9 mouse cellular contexts compared by ENCODE assay signal in the genomic region with DNA sequence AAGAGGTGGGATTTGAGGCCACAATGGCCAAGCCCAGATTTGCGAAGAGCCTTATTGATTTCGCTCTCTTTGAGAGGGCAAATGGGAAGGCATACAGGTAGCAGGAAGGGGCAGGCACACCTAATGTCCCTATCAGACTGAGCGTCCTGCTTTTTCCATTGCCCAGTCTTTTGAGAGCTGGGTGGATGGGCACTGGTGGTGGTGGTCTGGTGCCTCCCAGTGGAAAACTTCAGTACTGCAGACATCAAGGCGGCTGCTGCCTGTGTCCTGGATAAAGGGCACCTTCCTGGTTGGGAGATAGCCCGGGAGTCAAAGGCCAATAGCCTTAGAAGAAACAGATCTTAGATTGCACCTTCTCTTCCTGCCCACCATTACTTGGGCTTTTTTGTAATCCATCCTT. TPM values are rescaled to one million over a fixed set of nuclear protein-coding genes. Genes with fewer than 3 reads are reported as not detected.
A peak's percentile ranks its signal among the peaks of the same experiment; 100 is the strongest.
DNase-seq lines count a peak whose midpoint lies in the region; ATAC-seq and TF ChIP-seq lines count a peak whose summit lies in the region.
"Had no signal": no experiment of that assay in that cellular context is flagged by ENCODE, and none has a peak within 500 bp of the region (broad histone marks: within the 10 kb centered on the region; RNA-seq: fewer than 3 reads in every experiment).

No protein-coding gene starts in this region.

- ATAC-seq in midbrain, embryonic 11.5 days (ENCODE audit: low FRiP score) = 0 out of 2 replicates have a peak, but pooled peaks have one; percentile 38

- intact Hi-C loops in heart, postnatal 25 days (cut with DNase I) = loop anchor here (2.0 to 5.0 kb wide), 5 partner anchors 135 to 535 kb away; partner anchors contain the start of gene Gas7

- H3K4me3 ChIP-seq in ES-E14 (ENCODE audit: insufficient read depth in 1 of 2, low read depth in 1 of 2, low read length in 2 of 2, poor library complexity in 1 of 2, severe bottlenecking in 1 of 2) = no peak overlapping the region
- no peak overlapping the region for H3K4me3 ChIP-seq in embryonic facial prominence, embryonic 10.5 days
- no peak overlapping the region for H3K4me3 ChIP-seq in midbrain, embryonic 11.5 days (ENCODE audit: low read depth, low read length)
- no peak overlapping the region for H3K4me3 ChIP-seq in spleen, adult 2 months (ENCODE audit: extremely low read depth, insufficient read depth, insufficient read length)
- H3K4me3 ChIP-seq: heart, embryonic 15.5 days had no signal

- peak; percentile 79; the same call in 1 of the 2 replicates for TF ChIP-seq CTCF in spleen, adult 2 months (IDR thresholded peaks at IDR 0.05; ENCODE audit: extremely low read depth, insufficient read depth, insufficient read length, insufficient replicate concordance)

- no peak overlapping the region for H3K9ac ChIP-seq in ES-E14 (ENCODE audit: insufficient read depth, low read depth, low read length, poor library complexity, severe bottlenecking)
- no peak overlapping the region for H3K9ac ChIP-seq in midbrain, embryonic 11.5 days (ENCODE audit: low read length)
- H3K9ac ChIP-seq: heart, embryonic 15.5 days had no signal

- 25% methylated on average over 5 of the region's 5 CpGs for WGBS in embryonic facial prominence, embryonic 10.5 days
- WGBS in midbrain, embryonic 11.5 days = 33% methylated on average over 5 of the region's 5 CpGs
- 43% methylated on average over 5 of the region's 5 CpGs for WGBS in spleen, adult 2 months

- H3K27me3 ChIP-seq in embryonic facial prominence, embryonic 10.5 days (replicated peaks; ENCODE audit: low read depth, poor library complexity, severe bottlenecking) = no peaks in the 10 kb centered on the region
- H3K27me3 ChIP-seq in midbrain, embryonic 11.5 days (ENCODE audit: control insufficient read depth, insufficient read depth, low read length) = no peaks in the 10 kb centered on the region
- no peaks in the 10 kb centered on the region for H3K27me3 ChIP-seq in spleen, adult 2 months (ENCODE audit: control insufficient read depth, insufficient read depth, low read length)

- TF ChIP-seq POLR2A in spleen, adult 2 months (IDR thresholded peaks at IDR 0.05; ENCODE audit: low read depth, low read length) = no peak

- no peaks in the 10 kb centered on the region for H3K9me3 ChIP-seq in ES-E14 (ENCODE audit: control insufficient read depth, insufficient read depth, low read depth, low read length)
- H3K9me3 ChIP-seq in embryonic facial prominence, embryonic 10.5 days = no peaks in the 10 kb centered on the region
- no peaks in the 10 kb centered on the region for H3K9me3 ChIP-seq in midbrain, embryonic 11.5 days (ENCODE audit: control insufficient read depth, low read length)
- H3K9me3 ChIP-seq: heart, embryonic 15.5 days had no signal

- in situ Hi-C loops in ES-E14 (cut with MboI; ENCODE audit: low sequenced_read_pairs in 2 of 2, unreplicated experiment in 2 of 2) = no loop called here

- peak; percentile 56 for DNase-seq in ES-E14 (ENCODE audit: low read depth, low spot score)
- DNase-seq in adrenal gland, postnatal 10 days = peak; percentile 89
- DNase-seq in embryonic facial prominence, embryonic 10.5 days (ENCODE audit: low spot score) = peak; percentile 78
- DNase-seq in heart, postnatal 25 days (ENCODE audit: low spot score) = peak; percentile 28
- DNase-seq in layer of hippocampus, postnatal 36 days = peak; percentile 70
- peak; percentile 97 for DNase-seq in midbrain, embryonic 11.5 days (ENCODE audit: low spot score, missing footprints)
- DNase-seq in spleen, adult 2 months (ENCODE audit: low read depth in 1 of 2, low spot score in 2 of 2) = peak; percentile 4 to 50
- no peak for DNase-seq in c-Kit-positive CD71-positive TER-119-positive erythroid progenitor cells, embryonic 14.5 days (ENCODE audit: low spot score)

- no peak overlapping the region for H3K4me2 ChIP-seq in midbrain, embryonic 11.5 days
- H3K4me2 ChIP-seq: heart, embryonic 15.5 days had no signal

- no peaks in the 10 kb centered on the region for H3K36me3 ChIP-seq in ES-E14 (ENCODE audit: control insufficient read depth, insufficient read depth, low read length, poor library complexity, severe bottlenecking)
- no peaks in the 10 kb centered on the region for H3K36me3 ChIP-seq in embryonic facial prominence, embryonic 10.5 days (replicated peaks)
- no peaks in the 10 kb centered on the region for H3K36me3 ChIP-seq in midbrain, embryonic 11.5 days (ENCODE audit: control insufficient read depth, insufficient read depth, low read length)
- H3K36me3 ChIP-seq in spleen, adult 2 months (ENCODE audit: control insufficient read depth, insufficient read depth, low read length) = no peaks in the 10 kb centered on the region
- H3K36me3 ChIP-seq: heart, embryonic 15.5 days had no signal

- H3K27ac ChIP-seq in ES-E14 (ENCODE audit: insufficient read depth, low read depth, low read length, poor library complexity, severe bottlenecking) = no peak overlapping the region
- no peak overlapping the region for H3K27ac ChIP-seq in embryonic facial prominence, embryonic 10.5 days (replicated peaks)
- H3K27ac ChIP-seq in midbrain, embryonic 11.5 days (ENCODE audit: low read depth, low read length) = no peak overlapping the region
- H3K27ac ChIP-seq in spleen, adult 2 months (ENCODE audit: insufficient read depth, low read length) = no peak overlapping the region
- H3K27ac ChIP-seq: heart, embryonic 15.5 days had no signal

- H3K4me1 ChIP-seq in ES-E14 (ENCODE audit: control insufficient read depth in 2 of 2, insufficient read depth in 2 of 2, low read length in 2 of 2, poor library complexity in 1 of 2) = peaks cover 7 to 10% of the 10 kb centered on the region in 2 experiments; a peak in 3 of 4 replicates
- H3K4me1 ChIP-seq in embryonic facial prominence, embryonic 10.5 days = peaks cover 12% of the 10 kb centered on the region
- H3K4me1 ChIP-seq in midbrain, embryonic 11.5 days (ENCODE audit: control insufficient read depth, insufficient read depth, low read length) = peaks cover 3% of the 10 kb centered on the region
- H3K4me1 ChIP-seq in spleen, adult 2 months (ENCODE audit: control insufficient read depth, insufficient read depth, insufficient read length) = no peaks in the 10 kb centered on the region

TF ChIP-seq in ES-E14, 5 proteins besides CTCF, POLR2A, EP300 and RAD21:
- TF ChIP-seq MAFK (IDR thresholded peaks at IDR 0.05; ENCODE audit: insufficient read depth, low read depth, low read length) (no peak), CHD2 (IDR thresholded peaks at IDR 0.05; ENCODE audit: low read depth, low read length) (no peak), ZC3H11A (IDR thresholded peaks at IDR 0.05; ENCODE audit: borderline replicate concordance, low read depth, low read length) (peak; percentile 69; the same call in 1 of the 2 replicates), HCFC1 (IDR thresholded peaks at IDR 0.05; ENCODE audit: borderline replicate concordance, insufficient read depth, low read length) (no peak)
TF ChIP-seq in ES-E14: peak in this region for 1.

RNA-seq across cellular contexts. Expression of gene Rcvrn, which starts 47.4 kb away (rescaled TPM):
- total RNA-seq in ES-E14 (2012; rRNA removed) = not detected in 2 replicates
- total RNA-seq in adrenal gland, postnatal 10 days (2021) = not detected
- not detected in 2 replicates for polyA plus RNA-seq in embryonic facial prominence, embryonic 10.5 days (2016; fragmentation: Nextera tagmentation; extraction: Ambion mirVana)
- under 1 TPM in 1 of 2 experiments, not detected in 1; 0.23 TPM for total RNA-seq in heart, postnatal 25 days (2021)
- 1 to 10 TPM; 1.8 to 2.9 TPM for total RNA-seq in layer of hippocampus, postnatal 36 days (2021)
- polyA plus RNA-seq in midbrain, embryonic 11.5 days (2014; fragmentation: Nextera tagmentation; extraction: Ambion mirVana) = not detected in 2 replicates
- not detected in 2 replicates for polyA plus RNA-seq in spleen, adult 2 months (2012; rRNA removed)
- polyA plus RNA-seq: heart, embryonic 15.5 days had no signal
